Mouse (Mus musculus) kidney, postnatal 0 days (tissue): ENCODE measurements around the gene Xrcc6. TPM values are rescaled to one million over a fixed set of nuclear protein-coding genes. Genes with fewer than 3 reads are reported as not detected.
A peak's percentile ranks its signal among the peaks of the same experiment; 100 is the strongest.

Source experiments
- ATAC-seq: fragments of 200-750 bp; cut with Nextera tagmentation; replicated peaks from 2 replicates; pipeline ENCODE4 v1.8.0; 2017; ENCODE audit warnings: low read depth, moderate number of reproducible peaks, moderate TSS enrichment, moderate library complexity; ENCODE audit not compliant: low FRiP score
- DNase-seq: peaks from one replicate; pipeline ENCODE4 v3.0.0-alpha.2; 2016; ENCODE audit warnings: low spot score
- H3K27ac ChIP-seq: fragments of 300-500 bp; sonication (generic); 2 replicates; pipeline ENCODE4 v1.5.1; 2014; ENCODE audit warnings: mild to moderate bottlenecking
- H3K27me3 ChIP-seq: fragments of 300-500 bp; sonication (generic); 2 replicates; pipeline ENCODE4 v1.6.1; 2014; ENCODE audit warnings: low read length, mixed read lengths; ENCODE audit not compliant: insufficient read depth
- H3K36me3 ChIP-seq: fragments of 300-500 bp; sonication (generic); 2 replicates; pipeline ENCODE4 v1.6.1; 2014; ENCODE audit warnings: low read length, mixed read lengths; ENCODE audit not compliant: insufficient read depth
- H3K4me1 ChIP-seq: fragments of 300-500 bp; sonication (generic); replicated peaks from 2 replicates; pipeline ENCODE4 v1.6.1; 2014; ENCODE audit warnings: antibody characterized with exemption, low read length, mixed read lengths; ENCODE audit not compliant: insufficient read depth
- H3K4me2 ChIP-seq: fragments of 300-500 bp; sonication (generic); 2 replicates; pipeline ENCODE4 v1.6.1; 2014; ENCODE audit warnings: mild to moderate bottlenecking, low read length, moderate library complexity, mixed read lengths
- H3K4me3 ChIP-seq: fragments of 300-500 bp; sonication (generic); replicated peaks from 2 replicates; pipeline ENCODE4 v1.5.1; 2014; ENCODE audit warnings: low read depth, low read length
- H3K9ac ChIP-seq: fragments of 300-500 bp; sonication (generic); 2 replicates; pipeline ENCODE4 v1.6.1; 2014; ENCODE audit warnings: low read depth, low read length
- H3K9me3 ChIP-seq: fragments of 300-500 bp; sonication (generic); replicated peaks from 2 replicates; pipeline ENCODE4 v1.6.1; 2016; ENCODE audit warnings: low read length, inconsistent platforms, mixed read lengths
- CTCF ChIP-seq: IDR thresholded peaks from 2 replicates; pipeline ENCODE4 v1.5.1; 2016; ENCODE audit warnings: antibody characterized with exemption, low read depth, mild to moderate bottlenecking, moderate library complexity
- WGBS: fragments of 180-500 bp; shearing (Covaris S2); extraction: QIAGEN DNeasy Blood & Tissue Kit; methylation state at CpG from one replicate; pipeline ENCODE4 v1.1.7; 2014; 5-methylcytosine and 5-hydroxymethylcytosine counted together
- polyA plus RNA-seq: library from polyadenylated mRNA; unstranded; fragments of >200 nt; fragmentation: Nextera tagmentation; extraction: Ambion mirVana; gene quantifications from 2 replicates; pipeline ENCODE4 v1.2.1, GENCODE M21; 2015

The Xrcc6 gene
- polyA plus RNA-seq, 1 experiment from 2014 or later: 45.2 TPM

DNA sequence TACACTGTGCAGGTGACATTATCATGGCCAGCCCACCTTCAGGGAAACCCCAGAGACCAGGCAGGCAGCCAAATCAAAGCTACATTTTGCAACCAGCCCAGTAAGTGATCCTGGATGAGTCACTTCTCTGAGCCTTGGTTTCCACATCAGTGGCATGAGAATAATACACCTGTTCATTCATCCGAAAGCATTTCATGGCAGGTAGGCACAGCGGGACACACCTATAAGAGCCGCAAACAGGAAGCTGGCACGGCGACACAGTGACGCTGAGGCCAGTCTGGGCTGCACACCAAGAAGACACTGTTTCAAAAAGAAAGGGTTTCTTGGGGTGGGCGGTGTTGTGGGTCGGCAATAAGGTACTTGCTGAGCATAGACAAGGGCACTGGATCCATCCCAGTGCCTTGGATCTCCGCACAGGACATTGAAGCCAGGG is 33.5 kb upstream of the Xrcc6 start:
- Histone ChIP-seq H3K9me3 (no peaks in the 10 kb centered on the region), H3K36me3 (peaks cover 19% of the 10 kb centered on the region; the same call in 1 of the 2 replicates), H3K27ac (no peak overlapping the region), H3K4me1 (no peaks in the 10 kb centered on the region), H3K4me3 (no peak overlapping the region), H3K9ac (no peak overlapping the region), H3K27me3 (no peaks in the 10 kb centered on the region), H3K4me2 (no peak overlapping the region)
- TF ChIP-seq CTCF: no peak
- 89% methylated on average over 9 of the region's 9 CpGs for WGBS
- ATAC-seq (no peak), DNase-seq (no peak)

DNA sequence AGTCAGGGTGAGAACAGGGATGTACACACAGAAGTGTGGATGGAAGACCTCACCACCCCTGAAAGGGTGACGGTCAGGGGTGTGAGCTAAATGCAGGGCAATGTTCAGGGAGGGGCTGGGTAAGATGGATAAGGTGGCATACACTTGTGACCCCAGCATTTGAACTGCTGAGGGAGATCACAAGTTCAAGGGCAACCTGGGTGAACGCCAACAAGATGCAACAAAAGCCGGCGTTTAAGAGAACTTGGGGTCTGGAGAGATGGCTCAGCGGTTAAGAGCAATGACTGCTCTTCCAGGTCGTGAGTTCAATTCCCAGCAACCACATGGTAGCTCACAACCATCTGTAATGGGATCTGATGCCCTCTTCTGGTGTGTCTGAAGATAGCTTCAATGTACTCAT is 32.9 kb upstream of the Xrcc6 start:
- Histone ChIP-seq H3K9me3 (no peaks in the 10 kb centered on the region), H3K27ac (no peak overlapping the region), H3K9ac (no peak overlapping the region), H3K27me3 (no peaks in the 10 kb centered on the region), H3K36me3 (peaks cover 19% of the 10 kb centered on the region; the same call in 1 of the 2 replicates), H3K4me2 (no peak overlapping the region), H3K4me1 (no peaks in the 10 kb centered on the region), H3K4me3 (no peak overlapping the region)
- DNase-seq (no peak), ATAC-seq (no peak)
- no peak for TF ChIP-seq CTCF
- WGBS: 88% methylated on average over 6 of the region's 6 CpGs

DNA sequence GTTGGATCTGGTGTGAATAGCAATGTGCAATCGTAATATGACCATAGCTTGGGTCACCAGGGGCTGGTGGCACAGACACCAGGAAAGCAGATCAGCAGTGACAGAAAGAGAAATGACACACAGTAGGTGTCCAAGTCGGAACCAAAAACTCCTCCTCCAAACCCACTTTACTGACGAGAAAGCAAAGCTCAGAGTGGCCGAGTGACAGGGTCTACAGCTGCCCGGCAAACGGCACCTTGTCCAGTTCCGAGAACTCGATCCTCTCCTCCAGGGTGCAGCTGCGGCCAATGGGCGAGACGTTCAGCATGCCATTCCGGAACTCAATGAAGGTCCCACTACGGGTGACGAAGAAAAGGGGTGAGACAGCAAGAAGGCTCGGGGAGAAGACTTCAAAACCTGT is 32.2 kb upstream of the Xrcc6 start:
- Histone ChIP-seq H3K27ac (no peak overlapping the region), H3K36me3 (peaks cover 19% of the 10 kb centered on the region; the same call in 1 of the 2 replicates), H3K4me1 (no peaks in the 10 kb centered on the region; the same call in 1 of the 2 replicates), H3K27me3 (no peaks in the 10 kb centered on the region), H3K4me2 (no peak overlapping the region), H3K9ac (no peak overlapping the region), H3K4me3 (no peak overlapping the region), H3K9me3 (no peaks in the 10 kb centered on the region)
- TF ChIP-seq CTCF: no peak
- 86% methylated on average over 15 of the region's 15 CpGs for WGBS
- no peak for DNase-seq
- no peak for ATAC-seq

DNA sequence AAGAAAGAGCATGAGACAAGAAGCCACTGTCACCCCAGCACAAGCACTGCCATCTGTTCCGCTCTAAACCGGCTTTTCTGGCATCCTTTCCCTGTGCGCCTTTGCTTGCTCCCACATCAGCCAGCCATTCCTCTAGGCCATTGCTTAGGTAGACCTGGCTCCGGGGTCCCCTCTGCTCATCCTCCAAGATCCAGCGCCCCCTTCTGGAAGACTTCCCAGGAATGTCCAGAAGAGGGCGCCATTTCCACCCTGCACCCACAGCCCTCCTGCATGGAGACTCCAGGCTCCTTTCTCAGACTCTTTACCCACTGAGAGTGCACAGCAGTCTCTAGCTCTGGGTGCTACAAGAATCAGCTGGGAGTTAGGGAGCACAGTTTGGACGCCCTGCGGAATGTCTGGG is 31.2 kb upstream of the Xrcc6 start:
- Histone ChIP-seq H3K27ac (no peak overlapping the region), H3K4me2 (no peak overlapping the region), H3K9me3 (no peaks in the 10 kb centered on the region), H3K9ac (no peak overlapping the region), H3K4me3 (no peak overlapping the region), H3K36me3 (peaks cover 19% of the 10 kb centered on the region; the same call in 1 of the 2 replicates), H3K4me1 (no peaks in the 10 kb centered on the region; the same call in 1 of the 2 replicates), H3K27me3 (no peaks in the 10 kb centered on the region)
- ATAC-seq: no peak
- TF ChIP-seq CTCF: peak; percentile 93
- peak; percentile 65 for DNase-seq
- WGBS: 66% methylated on average over 8 of the region's 8 CpGs

DNA sequence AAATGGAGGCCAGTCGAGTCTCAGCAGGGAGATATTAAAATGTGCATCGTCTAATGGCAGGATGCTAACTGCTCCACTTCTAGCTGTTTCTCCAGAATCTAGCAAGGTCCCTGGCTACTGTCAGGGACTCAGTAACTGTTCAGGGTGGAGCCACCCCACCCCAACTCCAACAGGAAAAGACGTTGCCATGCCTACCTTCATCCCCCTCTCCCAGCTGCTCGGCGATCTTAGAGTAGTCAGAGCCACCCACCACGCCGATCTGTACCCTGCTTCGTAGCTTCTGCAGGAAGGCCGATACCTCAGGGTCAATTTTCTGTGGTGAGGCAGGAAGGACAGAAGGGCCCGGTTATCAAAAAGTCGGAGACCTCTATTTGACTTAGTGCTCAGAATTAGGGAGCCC is 30.0 kb upstream of the Xrcc6 start:
- H3K27ac ChIP-seq: no peak overlapping the region
- TF ChIP-seq CTCF: no peak
- ATAC-seq (no peak), DNase-seq (no peak)
- H3K9me3 ChIP-seq: no peaks in the 10 kb centered on the region
- H3K36me3 ChIP-seq: peaks cover 12% of the 10 kb centered on the region; the same call in 1 of the 2 replicates
- no peaks in the 10 kb centered on the region; the same call in 1 of the 2 replicates for H3K4me1 ChIP-seq
- WGBS: 86% methylated on average over 11 of the region's 11 CpGs
- H3K27me3 ChIP-seq: no peaks in the 10 kb centered on the region
- H3K9ac ChIP-seq: no peak overlapping the region
- no peak overlapping the region for H3K4me2 ChIP-seq
- H3K4me3 ChIP-seq: no peak overlapping the region

DNA sequence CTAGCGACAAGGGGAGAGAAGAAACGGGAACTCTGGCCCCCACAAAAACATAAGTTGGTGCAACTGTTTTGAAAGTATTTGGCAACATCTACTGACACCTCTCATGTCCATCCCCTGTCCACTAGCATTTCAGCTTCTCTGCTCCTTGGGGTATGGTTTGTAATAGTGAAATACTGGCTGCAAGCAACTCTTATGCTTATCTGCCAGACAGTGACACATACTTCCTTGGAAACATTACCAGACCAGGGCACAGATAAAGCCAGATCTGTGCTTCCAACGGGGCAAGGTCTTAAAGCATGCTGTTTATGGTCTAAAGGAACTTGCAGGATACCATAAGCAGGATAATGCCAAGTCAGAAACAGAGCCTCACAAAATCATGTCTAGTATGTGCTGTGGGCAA is 28.7 kb upstream of the Xrcc6 start:
- H3K4me3 ChIP-seq: no peak overlapping the region
- no peak overlapping the region for H3K9ac ChIP-seq
- no peak for TF ChIP-seq CTCF
- no peaks in the 10 kb centered on the region for H3K9me3 ChIP-seq
- ATAC-seq: no peak
- H3K4me1 ChIP-seq: no peaks in the 10 kb centered on the region; the same call in 1 of the 2 replicates
- DNase-seq: no peak
- no peak overlapping the region for H3K27ac ChIP-seq
- WGBS: 77% methylated on average over 3 of the region's 3 CpGs
- H3K27me3 ChIP-seq: no peaks in the 10 kb centered on the region
- H3K4me2 ChIP-seq: no peak overlapping the region
- H3K36me3 ChIP-seq: peaks cover 10% of the 10 kb centered on the region; the same call in 1 of the 2 replicates
